In genomic region chr11:87028212-87028611, GRCm38 (mm10) we compare ENCODE assay signal across 1 mouse cellular context.
A peak's percentile ranks its signal among the peaks of the same experiment; 100 is the strongest.
TF ChIP-seq lines count a peak whose summit lies in the region.

No protein-coding gene starts in this region.

TF ChIP-seq in MEL, 35 proteins besides CTCF, POLR2A, EP300 and RAD21 (continued from another document):
- TF ChIP-seq UBTF (IDR thresholded peaks at IDR 0.05; ENCODE audit: borderline replicate concordance, insufficient read depth, low read depth, low read length) (no peak), E2F4 (IDR thresholded peaks at IDR 0.05; ENCODE audit: borderline replicate concordance, low read depth, low read length) (no peak), MXI1 (IDR thresholded peaks at IDR 0.05; ENCODE audit: low read depth, low read length) (no peak), MAZ (IDR thresholded peaks at IDR 0.05; ENCODE audit: low read depth, low read length) (no peak), NELFE (IDR thresholded peaks at IDR 0.05; ENCODE audit: low read depth, low read length) (no peak), JUND (IDR thresholded peaks at IDR 0.05; ENCODE audit: low read depth, low read length) (no peak), TCF12 (IDR thresholded peaks at IDR 0.05; ENCODE audit: low read depth, low read length) (0 out of 2 replicates have a peak, but pooled peaks have one; percentile 36), HCFC1 (IDR thresholded peaks at IDR 0.05; ENCODE audit: low read depth, low read length) (no peak), TBP (IDR thresholded peaks at IDR 0.05; ENCODE audit: low read depth, low read length) (no peak), TAL1 (IDR thresholded peaks at IDR 0.05; ENCODE audit: low read length) (peak; percentile 44), USF2 (IDR thresholded peaks at IDR 0.05; ENCODE audit: borderline replicate concordance in 1 of 2, insufficient read depth in 1 of 2, low read depth in 1 of 2, low read length in 2 of 2) (no peak), ELF1 (IDR thresholded peaks at IDR 0.05; ENCODE audit: low read depth, low read length) (no peak), MAX (IDR thresholded peaks at IDR 0.05; ENCODE audit: low read length) (no peak), GATA1 (IDR thresholded peaks at IDR 0.05; ENCODE audit: low read depth, low read length) (peak; percentile 58), RCOR1 (IDR thresholded peaks at IDR 0.05; ENCODE audit: low read depth, low read length) (peak; percentile 42; the same call in 1 of the 2 replicates), MEF2A (IDR thresholded peaks at IDR 0.05; ENCODE audit: extremely low read depth, insufficient replicate concordance, low read depth, low read length, poor library complexity, severe bottlenecking) (no peak), ETS1 (IDR thresholded peaks at IDR 0.05; ENCODE audit: low read depth, low read length) (peak; percentile 52; the same call in 1 of the 2 replicates), ZKSCAN1 (IDR thresholded peaks at IDR 0.05; ENCODE audit: low read depth, low read length) (no peak), MYB (IDR thresholded peaks at IDR 0.05; ENCODE audit: low read depth, low read length) (0 out of 2 replicates have a peak, but pooled peaks have one; percentile 15), ZNF384 (IDR thresholded peaks at IDR 0.05; ENCODE audit: low read depth, low read length) (no peak), CHD2 (IDR thresholded peaks at IDR 0.05; ENCODE audit: low read length) (no peak), SMC3 (IDR thresholded peaks at IDR 0.05; ENCODE audit: low read depth, low read length) (no peak), ZMIZ1 (IDR thresholded peaks at IDR 0.05; ENCODE audit: low read depth, low read length) (no peak)
